Mouse (Mus musculus): ENCODE measurements around the gene Elmsan1. TPM values are rescaled to one million over a fixed set of nuclear protein-coding genes. Genes with fewer than 3 reads are reported as not detected.

Gene Elmsan1
- total and polyA plus RNA-seq, 3 experiments: 2.2 to 14.3 (median 5.6) TPM

- H3K36me3 ChIP-seq (replicated peaks in 1 of 2; ENCODE audit: control insufficient read depth in 1 of 2, insufficient read depth in 1 of 2, low read length in 1 of 2): no peaks in the 10 kb centered on the region
- no peak for DNase-seq (ENCODE audit: extremely low read depth)
- no peaks in the 10 kb centered on the region for H3K27me3 ChIP-seq (replicated peaks)
- H3K9ac ChIP-seq (ENCODE audit: insufficient read depth, low read depth): no peak overlapping the region
- no peak overlapping the region for H3K27ac ChIP-seq (ENCODE audit: insufficient read depth, low read depth)
- TF ChIP-seq ZC3H11A (IDR thresholded peaks at IDR 0.05; ENCODE audit: low read depth, low read length) (no peak), EP300 (IDR thresholded peaks at IDR 0.05; ENCODE audit: low read length) (no peak), MAFK (IDR thresholded peaks at IDR 0.05; ENCODE audit: insufficient replicate concordance, low read length) (no peak), ZNF384 (IDR thresholded peaks at IDR 0.05; ENCODE audit: low read depth, low read length) (no peak), POLR2A (IDR thresholded peaks at IDR 0.05; ENCODE audit: low read depth, low read length) (no peak), IRF4 (IDR thresholded peaks at IDR 0.05; ENCODE audit: low read depth, low read length) (no peak), TBP (conservative IDR thresholded peaks at IDR 0.05; ENCODE audit: low read depth, low read length) (no peak), ETS1 (conservative IDR thresholded peaks at IDR 0.05; ENCODE audit: low read depth, low read length) (no peak), CHD2 (IDR thresholded peaks at IDR 0.05; ENCODE audit: low read length) (no peak), CHD1 (IDR thresholded peaks at IDR 0.05; ENCODE audit: low read depth, low read length) (no peak), HCFC1 (IDR thresholded peaks at IDR 0.05; ENCODE audit: low read depth, low read length) (no peak), USF2 (conservative IDR thresholded peaks at IDR 0.05; ENCODE audit: low read depth, low read length) (no peak), PAX5 (IDR thresholded peaks at IDR 0.05; ENCODE audit: low read length) (no peak), ZMIZ1 (IDR thresholded peaks at IDR 0.05; ENCODE audit: low read depth, low read length) (no peak), RCOR1 (conservative IDR thresholded peaks at IDR 0.05; ENCODE audit: low read depth, low read length) (no peak), GABPA (IDR thresholded peaks at IDR 0.05; ENCODE audit: insufficient replicate concordance, low read depth, low read length) (no peak)
- dilution Hi-C loops (cut with MboI; ENCODE audit: extremely low pct_ligation_motif_present, extremely low pct_unique_long_range_greater_than_20kb, low sequenced_read_pairs): no loop called here
- H3K9me3 ChIP-seq (replicated peaks; ENCODE audit: low read length): peaks cover 8% of the 10 kb centered on the region
- H3K79me2 ChIP-seq (replicated peaks; ENCODE audit: control insufficient read depth, extremely low read depth, insufficient read depth, poor library complexity, severe bottlenecking): no peaks in the 10 kb centered on the region
- H3K4me3 ChIP-seq (replicated peaks in 1 of 3; ENCODE audit: low read depth in 2 of 3, low read length in 2 of 3, poor library complexity in 1 of 3): no peak overlapping the region
- H3K4me2 ChIP-seq (ENCODE audit: insufficient read depth, low read depth, poor library complexity, severe bottlenecking): no peak overlapping the region
- H3K4me1 ChIP-seq (ENCODE audit: control insufficient read depth in 1 of 2, insufficient read depth in 2 of 2): peaks cover 0 to 7% of the 10 kb centered on the region in 2 experiments; a peak in 2 of 4 replicates
- in situ Hi-C loops (cut with MboI; ENCODE audit: low pct_ligation_motif_present, low pct_unique_long_range_greater_than_20kb, low sequenced_read_pairs): loop anchor here (25.0 kb wide), 1 partner anchor 298 kb away; the partner anchor contains the start of gene Riox1
These were observed 41.7 kb upstream of the Elmsan1 start for GRCm38 (mm10) chr12:84260363-84260762.

- no peaks in the 10 kb centered on the region for H3K27me3 ChIP-seq (replicated peaks)
- H3K4me2 ChIP-seq (ENCODE audit: insufficient read depth, low read depth, poor library complexity, severe bottlenecking): no peak overlapping the region
- dilution Hi-C loops (cut with MboI; ENCODE audit: extremely low pct_ligation_motif_present, extremely low pct_unique_long_range_greater_than_20kb, low sequenced_read_pairs): no loop called here
- H3K4me1 ChIP-seq (ENCODE audit: control insufficient read depth in 1 of 2, insufficient read depth in 2 of 2): peaks cover 0 to 12% of the 10 kb centered on the region in 2 experiments; a peak in 2 of 4 replicates
- no peaks in the 10 kb centered on the region for H3K36me3 ChIP-seq (replicated peaks in 1 of 2; ENCODE audit: control insufficient read depth in 1 of 2, insufficient read depth in 1 of 2, low read length in 1 of 2)
- DNase-seq (ENCODE audit: extremely low read depth): no peak
- no peak for TF ChIP-seq UBTF (IDR thresholded peaks at IDR 0.05; ENCODE audit: low read depth, low read length)
- TF ChIP-seq MXI1 (IDR thresholded peaks at IDR 0.05; ENCODE audit: low read depth, low read length): no peak
- no peak for TF ChIP-seq ZMIZ1 (IDR thresholded peaks at IDR 0.05; ENCODE audit: low read depth, low read length)
- in situ Hi-C loops (cut with MboI; ENCODE audit: low pct_ligation_motif_present, low pct_unique_long_range_greater_than_20kb, low sequenced_read_pairs): loop anchor here (25.0 kb wide), 1 partner anchor 293 kb away; the partner anchor contains the start of gene Riox1
- peaks cover 9% of the 10 kb centered on the region for H3K9me3 ChIP-seq (replicated peaks; ENCODE audit: low read length)
- no peak overlapping the region for H3K4me3 ChIP-seq (replicated peaks in 1 of 3; ENCODE audit: low read depth in 2 of 3, low read length in 2 of 3, poor library complexity in 1 of 3)
- no peak overlapping the region for H3K27ac ChIP-seq (ENCODE audit: insufficient read depth, low read depth)
- no peak overlapping the region for H3K9ac ChIP-seq (ENCODE audit: insufficient read depth, low read depth)
- H3K79me2 ChIP-seq (replicated peaks; ENCODE audit: control insufficient read depth, extremely low read depth, insufficient read depth, poor library complexity, severe bottlenecking): no peaks in the 10 kb centered on the region
These were observed 36.2 kb upstream of the Elmsan1 start for GRCm38 (mm10) chr12:84254886-84255285.
